Mouse (Mus musculus) thymus, postnatal 36 days (tissue): ENCODE data around the gene Sipa1l3.

Source experiments
- DNase-seq, 2 experiments: peaks; one replicate each; pipeline ENCODE4 v3.0.0; 2022; ENCODE audit warnings: mixed read lengths in 2 of 2

The Sipa1l3 gene

DNA sequence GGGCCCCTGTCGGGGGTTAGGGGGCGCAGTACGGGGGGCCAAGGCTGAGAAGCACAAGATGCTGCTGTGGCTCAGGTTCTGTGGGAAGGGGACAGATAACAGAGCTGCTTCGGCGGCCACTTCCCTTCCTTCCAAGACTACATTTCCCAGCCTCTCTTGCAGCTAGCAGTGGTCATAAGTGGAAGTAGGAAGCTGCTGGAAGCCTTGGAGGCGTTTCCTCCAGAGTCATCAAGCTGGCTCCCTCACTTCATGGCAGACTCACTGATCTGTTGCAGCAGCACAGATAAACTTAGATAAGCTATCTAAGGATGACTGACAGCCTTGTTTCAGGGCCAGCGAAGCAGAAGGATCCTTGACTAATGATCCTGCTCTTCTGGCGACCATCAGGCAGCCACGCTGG lies 76.6 kb downstream of the Sipa1l3 start:
- no peak for DNase-seq

DNA sequence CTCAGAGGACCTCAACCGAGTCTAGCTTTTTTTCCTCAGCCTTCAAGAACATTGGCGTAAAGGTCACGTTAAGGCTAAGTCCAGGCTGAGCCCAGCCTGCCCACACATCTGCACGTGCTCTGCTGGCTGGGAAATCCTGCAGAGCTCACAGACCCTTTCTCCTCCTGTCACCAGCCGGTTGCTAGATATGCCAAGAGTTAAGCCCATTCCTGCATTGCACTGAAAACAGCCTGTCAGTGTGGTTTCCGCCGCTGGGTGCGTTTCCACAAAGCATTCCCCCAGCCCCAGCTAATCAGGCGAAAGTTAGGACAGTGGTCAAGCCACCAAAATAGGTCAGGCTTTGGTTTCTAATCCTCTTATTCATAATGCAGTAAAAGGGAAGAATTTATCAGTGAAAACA lies 77.3 kb downstream of the Sipa1l3 start:
- DNase-seq, result no peak

DNA sequence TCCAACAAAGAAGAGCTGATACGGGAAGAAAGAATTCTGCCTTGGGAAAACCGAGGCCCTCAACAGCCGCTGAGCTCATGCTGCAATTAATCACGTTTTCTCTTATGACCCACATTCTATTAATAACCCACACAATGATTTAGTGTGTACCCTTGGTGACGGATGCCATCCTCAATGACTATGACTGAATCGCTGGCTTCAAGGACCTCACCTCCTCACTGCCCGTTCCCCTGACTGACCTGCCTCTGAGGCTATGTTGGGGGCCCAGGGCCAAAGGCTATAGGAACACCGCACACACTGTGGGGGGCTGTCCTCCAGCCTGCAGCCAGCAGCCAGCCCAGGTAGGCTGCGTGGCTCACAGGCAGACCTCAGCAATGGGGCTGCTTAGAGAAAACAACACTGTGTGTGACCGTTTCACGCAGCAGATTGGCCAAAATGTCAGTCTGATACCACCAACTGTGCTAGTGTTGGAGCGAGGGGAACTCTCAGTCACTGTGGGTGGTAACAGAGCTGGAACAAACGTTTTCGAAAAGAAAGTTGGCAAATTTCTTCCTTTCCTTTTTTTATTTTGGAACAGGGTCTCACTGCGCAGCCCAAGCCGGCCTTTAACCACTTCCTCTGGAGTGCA lies 79.7 kb downstream of the Sipa1l3 start:
- no peak for DNase-seq

DNA sequence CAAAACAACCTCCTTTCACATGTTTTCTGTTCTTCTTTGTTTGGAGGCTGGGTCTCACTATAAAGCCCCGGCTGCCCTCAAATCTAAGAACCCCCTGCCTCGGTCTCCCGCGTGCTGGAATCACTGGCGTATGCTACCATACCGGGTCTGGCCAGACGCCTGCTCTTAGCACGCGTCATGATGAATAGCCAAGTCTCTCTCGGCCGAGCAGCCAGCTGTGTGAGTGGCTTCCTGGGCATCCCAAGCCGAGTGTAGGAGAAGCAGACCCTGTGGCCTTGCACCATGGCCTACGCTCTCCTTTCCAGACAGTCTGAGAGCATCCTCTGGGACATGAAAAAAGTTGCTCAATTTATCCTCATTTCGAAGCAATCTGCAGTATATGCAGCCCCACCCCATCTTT lies 80.2 kb downstream of the Sipa1l3 start:
- DNase-seq, result no peak

DNA sequence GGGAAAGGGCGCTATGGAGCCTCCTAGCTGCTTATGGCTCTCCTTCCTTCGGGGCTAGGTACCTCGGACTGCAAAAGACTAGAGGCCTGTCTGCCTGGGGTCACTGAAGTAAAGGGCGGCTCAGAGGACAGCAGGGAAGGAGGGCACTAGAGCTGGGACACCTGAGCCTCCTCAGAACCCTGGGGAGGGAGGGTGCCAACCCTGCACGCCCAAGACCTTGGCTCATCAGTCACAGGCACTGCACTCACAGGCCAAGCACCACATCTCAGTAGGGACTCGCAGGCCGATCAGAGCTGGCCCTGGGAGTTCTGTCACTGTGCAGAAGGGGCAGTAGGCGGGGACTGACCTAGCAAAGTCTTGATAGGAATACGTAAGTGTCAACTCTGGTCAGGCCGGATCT lies 81.4 kb downstream of the Sipa1l3 start:
- no peak for DNase-seq

DNA sequence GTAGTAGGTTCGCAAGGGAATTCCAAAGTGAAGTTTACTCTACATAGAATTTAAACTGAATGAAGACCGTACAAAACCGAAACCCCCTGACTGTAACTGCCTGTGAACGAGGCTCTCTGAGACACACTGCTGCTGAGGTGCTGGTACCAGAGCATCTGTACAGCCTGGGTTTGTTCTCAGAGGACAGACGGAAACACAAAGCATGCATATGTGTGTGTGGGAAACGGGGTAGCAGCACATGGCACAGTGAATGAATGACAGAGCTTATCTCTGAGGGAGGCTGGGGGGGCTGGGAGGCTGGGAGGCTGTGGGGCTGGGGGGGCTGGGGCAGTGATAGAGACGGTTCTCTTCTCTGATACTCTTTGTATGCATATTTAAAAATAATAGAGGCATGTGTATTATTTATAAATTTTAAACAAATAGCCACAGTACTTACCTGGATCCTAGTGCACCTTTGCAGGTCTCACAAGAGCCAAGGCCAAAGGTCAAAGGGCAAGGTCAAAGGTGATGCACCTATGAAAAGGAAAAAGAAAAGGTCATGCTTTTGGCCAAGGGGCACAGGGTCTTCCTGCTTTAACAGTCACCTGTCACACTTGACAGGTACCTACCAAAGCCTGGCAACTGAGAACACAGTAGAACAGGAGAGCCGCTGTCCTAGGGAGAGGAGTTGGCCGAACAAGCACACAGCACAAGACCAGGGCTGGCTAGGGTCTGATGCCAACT lies 84.0 kb downstream of the Sipa1l3 start:
- DNase-seq, result no peak

DNA sequence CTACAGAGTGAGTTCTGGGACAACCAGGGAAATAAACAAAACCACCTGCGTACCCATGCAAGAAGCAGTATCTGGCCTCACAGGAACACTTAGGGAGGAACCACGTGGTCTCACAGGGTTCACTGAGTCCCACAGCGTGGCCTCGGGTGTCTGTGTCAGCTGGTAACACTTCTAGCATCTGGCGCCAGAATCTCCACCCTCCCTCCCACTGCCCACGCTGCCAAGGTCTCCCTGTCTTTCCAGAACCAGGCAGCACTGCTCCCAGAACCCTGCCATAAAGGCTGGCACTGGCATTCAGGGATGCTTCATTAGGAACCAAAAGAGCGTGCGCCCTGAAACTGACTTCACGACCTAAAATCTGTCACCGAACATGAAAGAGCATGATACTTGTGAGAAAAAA lies 84.7 kb downstream of the Sipa1l3 start:
- DNase-seq, result no peak

DNA sequence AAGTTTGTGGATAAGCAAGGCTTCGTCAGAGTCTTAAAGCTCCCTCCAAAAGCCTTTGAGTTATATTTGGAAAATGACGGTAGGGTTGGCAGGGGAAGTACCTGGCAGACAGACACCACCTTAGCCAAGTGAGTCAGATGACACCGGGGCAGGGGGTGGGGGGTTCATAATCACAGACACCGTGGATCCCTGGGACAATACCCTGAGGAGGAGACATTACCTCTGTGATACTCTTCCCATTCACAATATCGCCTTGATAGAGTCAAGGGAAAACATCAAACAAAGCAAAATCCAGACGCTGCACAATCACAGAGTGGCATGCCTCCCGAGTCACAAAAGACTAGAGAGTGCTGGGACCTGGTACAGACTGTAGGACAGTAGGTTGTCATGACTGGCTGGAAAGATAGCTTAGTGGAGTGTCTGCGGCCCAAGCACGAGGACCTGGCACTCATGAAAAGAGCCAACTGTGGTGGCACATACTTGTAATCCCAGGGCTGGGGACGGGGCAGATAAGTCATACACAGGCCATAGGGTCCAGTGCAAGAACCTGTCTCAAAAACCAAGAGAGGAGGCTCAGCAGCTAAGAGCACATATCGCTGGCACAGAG lies 85.4 kb downstream of the Sipa1l3 start:
- no peak for DNase-seq

DNA sequence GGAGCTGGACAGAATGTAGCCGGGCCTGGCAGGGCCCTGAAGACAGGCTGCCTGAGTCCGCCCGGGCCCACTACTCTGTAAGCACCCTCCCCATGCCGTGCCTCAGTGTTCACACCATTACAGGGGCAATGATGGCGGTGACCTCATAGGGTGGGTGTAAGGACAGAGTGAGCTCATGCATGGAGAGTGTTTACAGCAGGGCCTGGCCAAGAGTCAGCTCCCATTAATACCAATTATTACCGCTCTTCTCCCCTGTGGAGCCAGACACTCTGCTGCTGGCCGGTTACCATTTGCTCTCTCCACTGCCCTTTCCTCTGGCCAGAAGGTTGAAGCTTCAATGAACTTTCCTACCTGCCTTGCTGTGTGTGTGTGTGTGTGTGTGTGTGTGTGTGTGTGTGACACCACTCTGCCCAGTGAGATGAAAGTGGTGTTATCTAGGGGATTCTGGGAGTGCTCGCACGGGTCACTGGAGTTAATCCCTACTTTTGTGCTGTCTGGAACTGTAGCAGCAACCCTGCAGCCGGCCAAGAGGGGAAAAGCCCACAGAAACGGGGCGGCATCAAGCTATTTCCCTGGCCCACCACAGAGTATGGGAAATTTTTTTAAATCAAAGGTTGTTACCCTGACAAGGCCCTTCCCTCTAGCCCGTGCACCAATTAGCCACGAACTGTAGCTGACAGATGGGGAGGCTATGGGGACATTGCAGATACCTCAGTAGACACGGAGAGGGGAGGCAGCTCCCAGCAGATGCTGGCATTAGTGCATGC lies 86.1 kb downstream of the Sipa1l3 start:
- no peak for DNase-seq

DNA sequence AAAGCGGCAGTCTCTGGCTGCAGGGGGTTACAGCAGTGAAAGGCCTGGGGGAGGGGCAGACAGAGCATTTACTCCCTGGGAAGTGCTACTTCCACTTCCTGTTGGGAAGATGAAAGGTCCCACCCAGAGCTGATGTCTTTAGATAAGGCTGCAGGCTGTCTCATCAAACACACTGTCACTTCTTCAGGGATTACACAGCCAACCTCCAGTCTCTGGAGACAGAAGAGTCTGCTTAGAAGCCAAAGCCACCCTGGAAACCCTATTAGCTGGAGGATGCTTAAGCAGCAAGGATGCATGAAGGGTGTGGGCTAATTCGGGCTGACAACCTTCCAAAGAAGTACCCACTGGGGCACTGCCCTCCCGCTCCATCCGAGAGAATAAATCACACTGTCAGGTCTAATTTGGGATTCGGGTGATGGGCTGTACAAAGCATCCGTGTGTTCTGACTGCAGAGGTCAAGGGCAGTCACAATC lies 87.7 kb downstream of the Sipa1l3 start:
- DNase-seq, result no peak

DNA sequence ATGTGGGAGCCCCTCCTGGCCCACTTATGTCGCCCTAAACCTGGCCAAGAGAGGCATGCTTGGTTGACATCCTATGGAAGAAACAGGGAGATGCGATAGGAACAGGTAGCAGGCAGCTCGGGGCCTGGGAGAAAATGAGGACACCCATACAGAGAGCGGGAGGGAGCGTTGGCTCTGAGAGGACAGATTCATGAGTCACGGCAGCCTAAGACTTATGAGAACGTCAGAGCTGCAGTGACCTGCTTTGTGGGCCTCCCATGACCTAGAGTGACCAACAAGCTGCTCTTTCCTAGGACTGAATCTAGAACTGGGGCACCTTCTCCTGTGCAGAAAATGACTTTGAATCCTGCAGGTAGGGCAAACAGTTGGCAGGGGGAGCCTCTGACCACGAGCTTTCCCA lies 92.4 kb downstream of the Sipa1l3 start:
- no peak for DNase-seq

DNA sequence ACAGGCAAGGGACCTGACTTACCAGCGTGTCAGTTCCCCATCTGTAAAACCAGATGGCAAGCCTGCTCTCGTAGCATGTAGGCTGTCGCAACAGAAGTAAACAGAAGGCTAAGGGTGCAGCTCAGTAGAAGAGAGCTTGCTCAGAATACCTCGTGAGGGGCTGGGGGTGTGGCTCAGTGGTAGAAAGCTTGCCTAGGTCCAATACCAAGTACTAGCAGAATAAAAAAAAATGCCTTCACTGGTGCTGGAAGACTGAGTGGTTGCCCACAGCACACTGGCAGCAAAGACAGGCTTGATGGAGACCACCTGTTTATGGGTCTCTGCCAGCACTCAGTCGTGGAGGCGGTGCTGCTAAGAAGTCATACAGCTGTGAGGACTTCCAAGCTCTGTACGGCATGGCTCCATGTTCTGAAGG lies 93.0 kb downstream of the Sipa1l3 start:
- no peak for DNase-seq

DNA sequence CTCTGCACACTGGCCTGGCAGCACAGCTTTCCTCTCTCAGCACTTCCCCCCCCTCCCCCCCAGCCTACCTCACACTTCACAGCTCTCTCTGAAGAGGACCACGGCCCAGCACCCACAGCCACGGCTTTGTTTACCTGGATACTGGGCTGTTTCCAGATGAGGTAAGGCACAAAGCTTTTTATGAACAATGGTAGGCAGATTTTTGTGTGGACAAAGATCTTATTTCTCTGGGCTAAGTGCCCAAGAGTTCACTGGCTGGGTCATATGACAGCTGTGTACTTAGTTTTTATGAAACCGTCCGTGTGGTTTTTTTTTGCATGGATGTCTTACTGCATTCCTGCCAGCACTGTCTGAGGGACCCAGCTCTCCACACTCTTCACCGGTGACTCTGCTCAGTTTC lies 93.8 kb downstream of the Sipa1l3 start:
- no peak for DNase-seq

DNA sequence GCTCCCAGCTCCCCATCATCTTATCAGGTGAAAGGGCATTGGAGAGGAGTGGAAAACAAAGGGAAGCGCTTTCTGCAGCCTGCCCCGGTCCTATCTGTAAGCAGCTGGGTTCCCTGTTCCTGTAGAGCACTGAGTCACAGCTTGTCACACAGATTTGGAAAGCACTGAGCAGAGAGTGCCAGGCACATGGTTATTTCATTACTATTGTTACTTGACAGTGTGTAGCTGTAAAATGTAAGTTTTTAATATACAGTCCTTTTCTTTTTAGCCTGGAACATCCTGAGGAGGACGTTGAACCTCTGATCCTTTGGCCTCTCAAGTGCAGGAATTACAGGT lies 96.6 kb downstream of the Sipa1l3 start:
- DNase-seq, result no peak

DNA sequence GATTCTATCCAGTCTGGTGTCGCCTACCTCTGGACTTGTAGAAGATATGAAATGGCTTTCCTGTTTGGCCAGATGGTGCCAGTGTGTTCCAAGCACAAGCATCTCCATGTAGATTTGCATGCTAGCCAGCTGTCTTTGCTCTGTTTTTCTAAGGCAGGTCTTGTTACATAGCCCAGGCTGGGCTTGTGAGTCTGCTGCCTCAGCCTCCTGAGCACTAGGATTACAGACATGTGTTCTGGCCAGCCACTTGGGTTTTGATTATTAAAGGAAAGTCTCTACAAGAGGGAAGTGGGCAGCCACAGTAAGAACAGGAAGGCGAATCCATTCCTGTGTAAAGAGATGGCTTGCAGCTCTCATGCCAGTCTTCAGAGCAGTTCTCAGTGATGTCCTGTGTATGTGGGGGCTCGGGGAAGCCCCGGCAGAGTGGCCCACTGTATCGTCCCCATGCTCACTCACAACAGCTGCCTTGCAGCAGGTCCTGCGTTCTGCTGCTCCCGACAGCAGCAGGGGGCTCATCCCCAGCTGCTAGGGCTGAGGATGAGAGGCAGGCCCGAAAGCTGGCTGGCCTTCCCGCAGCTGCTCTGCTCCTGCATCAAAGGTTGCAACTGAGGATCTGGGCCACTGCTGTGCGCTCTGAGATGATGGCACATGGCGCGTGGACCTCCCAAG lies 97.1 kb downstream of the Sipa1l3 start:
- DNase-seq, result no peak

DNA sequence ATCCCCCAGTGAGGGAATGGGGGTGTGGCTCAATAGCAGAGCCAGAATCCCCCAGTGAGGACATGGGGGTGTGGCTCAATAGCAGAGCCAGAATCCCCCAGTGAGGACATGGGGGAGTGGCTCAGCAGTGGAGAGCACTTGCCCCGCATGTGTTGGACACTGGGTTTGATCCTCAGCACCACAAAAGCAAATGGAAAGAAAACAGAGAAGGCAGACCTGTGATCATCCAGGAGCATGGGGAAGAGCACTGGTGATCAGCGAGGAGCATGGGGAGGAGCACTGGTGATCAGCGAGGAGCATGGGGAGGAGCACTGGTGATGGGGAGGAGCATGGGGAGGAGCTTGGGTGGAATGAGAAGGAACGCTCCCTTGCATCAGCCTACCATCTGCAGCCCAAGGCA lies 98.6 kb downstream of the Sipa1l3 start:
- DNase-seq, result no peak

DNA sequence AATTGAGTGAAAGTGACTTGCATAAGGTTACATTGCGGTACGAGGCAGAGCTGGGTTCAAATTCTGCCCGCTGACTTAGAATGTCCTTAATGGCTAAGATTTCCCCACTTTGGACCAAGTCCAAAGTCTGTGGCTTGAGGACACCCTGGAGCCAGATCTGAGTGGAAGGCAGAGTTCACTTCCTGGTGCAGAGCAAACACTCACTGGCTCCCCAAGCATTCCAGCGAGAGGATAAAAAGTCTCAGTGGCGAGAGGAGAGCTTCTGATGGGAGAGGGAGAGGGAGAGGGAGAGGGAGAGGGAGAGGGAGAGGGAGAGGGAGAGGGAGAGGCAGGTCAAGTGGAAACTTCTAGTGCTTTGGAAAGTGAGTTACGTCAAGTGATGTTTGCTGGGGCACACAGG lies 100.2 kb downstream of the Sipa1l3 start:
- no peak for DNase-seq

DNA sequence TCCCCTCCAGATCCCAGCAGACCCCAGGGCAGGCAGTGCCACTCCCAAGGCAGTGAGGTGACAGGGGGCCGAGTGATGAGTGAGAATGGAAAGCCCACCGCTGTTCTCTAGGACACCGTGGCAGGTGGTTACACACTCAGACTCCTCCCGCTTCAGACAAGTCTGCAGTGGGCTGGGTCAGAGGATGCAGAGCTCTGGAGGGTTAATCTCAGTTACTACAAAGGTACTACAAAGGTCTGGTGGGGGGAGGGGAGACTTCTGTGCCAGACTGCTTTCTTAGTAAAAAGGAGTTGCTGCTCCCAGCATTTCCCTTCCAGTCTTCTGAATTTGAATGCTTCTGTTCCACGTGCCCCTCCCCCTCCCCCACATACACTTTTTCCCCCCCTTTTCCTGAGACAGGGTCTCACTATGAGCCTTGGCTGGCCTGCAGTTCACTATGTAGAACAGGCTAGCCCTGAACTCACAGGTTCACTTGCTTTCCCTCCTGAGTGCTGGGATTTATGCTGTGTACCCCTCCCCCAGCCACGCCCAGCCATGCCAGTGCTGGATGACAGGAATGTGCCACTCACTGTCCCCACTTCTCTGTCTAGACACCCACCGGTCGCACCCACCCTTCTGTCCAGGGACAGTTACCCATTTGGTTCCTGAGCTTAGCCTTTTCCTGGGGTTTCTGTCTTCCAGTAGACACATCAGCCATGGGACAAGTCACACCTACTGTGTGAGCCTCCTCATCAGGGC lies 100.9 kb downstream of the Sipa1l3 start:
- peak in 1 of 2 experiments; percentile 31 for DNase-seq

DNA sequence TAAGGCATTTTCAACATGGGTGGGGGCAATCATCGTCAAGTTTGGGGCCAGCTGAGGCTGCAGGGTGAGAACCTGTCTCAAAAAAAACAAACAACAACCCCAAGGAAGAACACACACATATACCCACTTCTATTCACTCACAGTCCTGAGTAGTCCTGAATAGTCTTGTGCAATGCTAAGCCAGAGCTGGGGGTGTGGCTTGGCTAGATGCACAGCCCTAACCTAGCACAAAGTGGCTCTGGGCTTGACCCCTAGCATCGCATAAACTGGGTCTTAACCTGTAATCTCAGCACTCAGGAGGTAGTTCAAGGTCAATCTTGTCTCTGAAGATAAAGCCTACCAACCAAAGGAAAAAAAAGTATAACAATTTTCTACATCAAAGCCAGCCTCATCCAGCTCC lies 101.5 kb downstream of the Sipa1l3 start:
- DNase-seq, result no peak

DNA sequence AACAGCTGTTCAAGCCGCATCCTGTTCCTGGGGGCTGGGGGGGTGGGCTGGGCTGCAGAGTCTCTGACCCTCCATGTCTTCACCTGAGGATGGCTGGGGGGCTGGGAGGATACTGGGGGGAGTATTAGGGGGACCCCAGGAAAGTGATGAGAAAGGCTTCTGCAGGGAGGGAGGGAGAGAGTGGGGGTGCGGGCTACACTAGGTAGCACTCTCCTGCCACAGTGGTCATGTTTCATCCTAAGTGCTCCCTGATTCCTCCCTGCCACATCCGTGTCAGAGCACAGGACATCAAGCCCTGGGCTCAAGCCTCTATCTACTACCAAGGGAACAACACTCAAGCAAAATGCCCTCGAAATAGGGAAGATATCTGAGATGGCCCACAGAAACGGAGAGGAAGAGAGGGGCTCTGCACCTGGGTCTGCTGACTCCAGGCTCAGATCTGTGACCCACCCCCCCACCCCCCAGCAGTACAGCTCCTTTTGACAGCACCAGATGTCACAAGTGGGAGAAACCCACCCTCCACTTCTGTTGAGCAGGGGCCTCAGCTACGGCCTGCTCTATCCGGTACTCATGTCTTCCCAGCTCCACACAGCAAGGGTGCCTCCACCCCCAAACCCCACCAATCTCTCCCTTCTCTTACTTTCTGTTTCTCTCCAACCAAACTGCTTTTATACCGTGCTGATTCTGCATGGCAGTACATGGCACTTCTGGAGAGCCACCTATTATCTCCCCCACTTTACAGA lies 106.4 kb downstream of the Sipa1l3 start:
- peak; percentile 31 to 72 for DNase-seq

DNA sequence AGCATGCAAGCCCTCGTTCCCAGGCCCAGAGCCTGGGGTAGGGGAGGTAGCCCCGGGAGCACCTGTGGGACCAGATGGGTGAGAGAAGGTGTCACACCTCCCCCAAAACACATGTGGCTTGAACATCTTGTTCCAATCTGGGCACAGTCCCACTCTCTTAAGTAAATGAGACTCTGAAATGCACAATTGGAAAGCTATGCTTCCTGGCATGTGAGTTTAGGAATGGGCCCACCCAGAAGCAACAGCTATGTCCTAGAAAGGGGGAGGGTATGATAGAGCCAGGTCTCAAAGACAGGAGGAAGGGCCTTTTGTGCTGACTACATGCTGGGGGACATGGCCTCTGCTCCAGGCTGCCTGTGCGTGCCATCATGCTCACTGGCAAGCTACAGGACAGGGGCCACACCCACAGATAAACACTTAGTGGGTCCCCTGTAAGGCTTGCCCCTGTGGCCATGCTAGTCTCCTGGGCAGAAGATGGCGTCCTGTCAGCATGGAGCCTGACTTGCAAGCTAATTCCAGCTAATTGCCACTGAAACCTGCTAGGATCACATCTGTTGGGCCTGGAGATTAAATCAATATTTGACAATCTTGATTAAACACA lies 107.1 kb downstream of the Sipa1l3 start:
- DNase-seq, result peak in 1 of 2 experiments; percentile 35
